Mouse (Mus musculus) CH12.LX (cell line): ENCODE measurements at regions not wholly inside any gene's neighbourhood (a gene's known extent, or its start where the extent isn't known, plus 50 kb on each side); places are given as distances from the start of the nearest gene placed in this dataset.

Source experiments
- DNase-seq: peaks from one replicate; pipeline ENCODE4 v3.0.0-alpha.2; 2013; ENCODE audit errors: extremely low read depth
- H3K27ac ChIP-seq: 2 replicates; pipeline ENCODE4 v1.5.1; 2012; ENCODE audit warnings: low read depth, mild to moderate bottlenecking, control low read depth, moderate library complexity; ENCODE audit not compliant: insufficient read depth
- H3K27me3 ChIP-seq: replicated peaks from 2 replicates; pipeline ENCODE3; 2012; ENCODE audit warnings: inconsistent platforms
- H3K36me3 ChIP-seq, 2 experiments: replicated peaks in 1 of 2; 2 replicates each; pipeline versions ENCODE3 to v1.6.1; 2012; ENCODE audit warnings: inconsistent platforms in 1 of 2, low read length in 1 of 2, mild to moderate bottlenecking in 1 of 2, mixed read lengths in 1 of 2, moderate library complexity in 1 of 2; ENCODE audit not compliant: control insufficient read depth in 1 of 2, insufficient read depth in 1 of 2
- H3K4me1 ChIP-seq, 2 experiments: 2 replicates each; pipeline ENCODE4 v1.6.1; 2012; ENCODE audit warnings: inconsistent platforms in 1 of 2, moderate library complexity in 1 of 2; ENCODE audit not compliant: insufficient read depth in 2 of 2, control insufficient read depth in 1 of 2
- H3K4me2 ChIP-seq: 2 replicates; pipeline ENCODE4 v1.6.1; 2012; ENCODE audit warnings: low read depth, mild to moderate bottlenecking, control low read depth; ENCODE audit not compliant: poor library complexity, insufficient read depth, severe bottlenecking
- H3K4me3 ChIP-seq, 3 experiments: fragments of 150-350 bp in 1 of 3; sonication (generic) in 1 of 3; replicated peaks in 1 of 3; 2 replicates each; pipeline versions ENCODE3 to v1.5.1; 2011 to 2012; ENCODE audit warnings: low read depth in 2 of 3, low read length in 2 of 3, mild to moderate bottlenecking in 2 of 3, moderate library complexity in 2 of 3, control low read depth in 1 of 3, improper control_type of control experiment in 1 of 3, inconsistent platforms in 1 of 3, mixed read lengths in 1 of 3; ENCODE audit not compliant: poor library complexity in 1 of 3
- H3K79me2 ChIP-seq: replicated peaks from 2 replicates; pipeline ENCODE4 v1.6.1; 2012; ENCODE audit warnings: mild to moderate bottlenecking, moderate library complexity; ENCODE audit not compliant: control insufficient read depth, poor library complexity, insufficient read depth, severe bottlenecking; ENCODE audit errors: extremely low read depth
- H3K9ac ChIP-seq: 2 replicates; pipeline ENCODE4 v1.6.1; 2012; ENCODE audit warnings: low read depth, mild to moderate bottlenecking, control low read depth, moderate library complexity; ENCODE audit not compliant: insufficient read depth
- H3K9me3 ChIP-seq: replicated peaks from 2 replicates; pipeline ENCODE3; 2012; ENCODE audit warnings: low read length, inconsistent platforms, mixed read lengths
- ELF1 ChIP-seq: IDR thresholded peaks from 2 replicates; pipeline ENCODE4 v1.6.1; 2014; ENCODE audit warnings: low read depth, mild to moderate bottlenecking, inconsistent platforms, low read length, improper control_type of control experiment
- GABPA ChIP-seq: IDR thresholded peaks from 2 replicates; pipeline ENCODE4 v1.6.1; 2012; ENCODE audit warnings: low read depth, low read length, improper control_type of control experiment, inconsistent platforms; ENCODE audit not compliant: insufficient replicate concordance
- MAX ChIP-seq: IDR thresholded peaks from 2 replicates; pipeline ENCODE4 v1.6.1; 2011; ENCODE audit warnings: low read length, improper control_type of control experiment
- RAD21 ChIP-seq: IDR thresholded peaks from 2 replicates; pipeline ENCODE4 v1.6.1; 2011; ENCODE audit warnings: low read depth, mild to moderate bottlenecking, low read length, improper control_type of control experiment, moderate library complexity
- RCOR1 ChIP-seq: conservative IDR thresholded peaks from 2 replicates; pipeline ENCODE4 v1.6.1; 2012; ENCODE audit warnings: low read depth, mild to moderate bottlenecking, inconsistent platforms, low read length, improper control_type of control experiment
- SMC3 ChIP-seq: IDR thresholded peaks from 2 replicates; pipeline ENCODE4 v1.6.1; 2011; ENCODE audit warnings: low read depth, low read length, improper control_type of control experiment
- TCF12 ChIP-seq: IDR thresholded peaks from 2 replicates; pipeline ENCODE4 v1.6.1; 2014; ENCODE audit warnings: low read depth, mild to moderate bottlenecking, inconsistent platforms, low read length, improper control_type of control experiment
- USF1 ChIP-seq: IDR thresholded peaks from 2 replicates; pipeline ENCODE4 v1.6.1; 2014; ENCODE audit warnings: low read depth, mild to moderate bottlenecking, inconsistent platforms, low read length, improper control_type of control experiment
- ZC3H11A ChIP-seq: IDR thresholded peaks from 2 replicates; pipeline ENCODE4 v1.6.1; 2012; ENCODE audit warnings: low read depth, mild to moderate bottlenecking, inconsistent platforms, low read length, improper control_type of control experiment
- ZKSCAN1 ChIP-seq: IDR thresholded peaks from 2 replicates; pipeline ENCODE4 v1.6.1; 2012; ENCODE audit warnings: low read depth, inconsistent platforms, low read length, improper control_type of control experiment, borderline replicate concordance
- ZNF384 ChIP-seq: IDR thresholded peaks from 2 replicates; pipeline ENCODE4 v1.6.1; 2012; ENCODE audit warnings: low read depth, low read length, improper control_type of control experiment, inconsistent platforms
- dilution Hi-C: fragments of 300-500 bp; cut with MboI; formaldehyde crosslinking; loops from 2 replicates; pipeline ENCODE4 v1.14.3; 2020; ENCODE audit warnings: low sequenced_read_pairs; ENCODE audit not compliant: extremely low pct_unique_long_range_greater_than_20kb, extremely low pct_ligation_motif_present
- in situ Hi-C: fragments of 300-500 bp; cut with MboI; formaldehyde crosslinking; loops from 3 replicates; pipeline ENCODE4 v1.14.3; 2019; ENCODE audit warnings: low sequenced_read_pairs, low pct_ligation_motif_present, low pct_unique_long_range_greater_than_20kb, mixed read lengths

DNA sequence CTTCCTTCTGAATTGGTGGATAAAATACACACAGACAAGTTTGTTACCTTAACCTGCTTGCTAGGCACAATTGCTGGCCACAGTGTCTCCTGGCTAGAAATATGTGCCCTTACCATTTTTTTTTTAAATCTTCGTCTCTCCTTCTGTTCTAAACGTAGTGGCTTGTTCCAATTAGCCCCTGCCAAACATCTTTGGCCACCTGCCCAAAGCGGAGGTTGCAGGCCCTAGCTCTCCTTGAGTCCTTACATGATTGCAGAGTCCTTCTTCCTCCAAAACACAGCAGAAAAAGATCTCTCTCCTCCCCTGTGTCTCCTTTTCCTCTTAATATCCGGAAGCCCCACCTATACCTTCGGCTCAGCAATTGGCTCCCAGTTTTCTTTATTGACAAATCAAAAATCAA, 986.8 kb downstream of the Robo2 start:
- Histone ChIP-seq H3K79me2 (no peaks in the 10 kb centered on the region), H3K4me3 (no peak overlapping the region), H3K27me3 (no peaks in the 10 kb centered on the region), H3K27ac (no peak overlapping the region), H3K4me2 (no peak overlapping the region), H3K9me3 (peaks cover 44% of the 10 kb centered on the region), H3K4me1 (no peaks in the 10 kb centered on the region), H3K9ac (no peak overlapping the region), H3K36me3 (no peaks in the 10 kb centered on the region)
- no peak for DNase-seq
- no peak for TF ChIP-seq RAD21
- no peak for TF ChIP-seq ELF1
- no peak for TF ChIP-seq SMC3
- in situ Hi-C loops = no loop called here
- dilution Hi-C loops = no loop called here

GRCm38 (mm10) chr16:73424311-73424710, 987.3 kb downstream of the Robo2 start:
- no peak overlapping the region for H3K4me2 ChIP-seq
- no peaks in the 10 kb centered on the region for H3K36me3 ChIP-seq
- H3K27ac ChIP-seq = no peak overlapping the region
- H3K4me1 ChIP-seq = no peaks in the 10 kb centered on the region
- H3K9me3 ChIP-seq = peaks cover 43% of the 10 kb centered on the region
- H3K9ac ChIP-seq = no peak overlapping the region
- DNase-seq = no peak
- H3K27me3 ChIP-seq = no peaks in the 10 kb centered on the region
- no peak for TF ChIP-seq USF1
- no peak for TF ChIP-seq RCOR1
- TF ChIP-seq ZKSCAN1 = no peak
- no peak for TF ChIP-seq ZNF384
- TF ChIP-seq MAX = no peak
- TF ChIP-seq ELF1 = no peak
- no peak for TF ChIP-seq ZC3H11A
- in situ Hi-C loops = no loop called here
- no peak overlapping the region for H3K4me3 ChIP-seq
- dilution Hi-C loops = no loop called here
- H3K79me2 ChIP-seq = no peaks in the 10 kb centered on the region

DNA sequence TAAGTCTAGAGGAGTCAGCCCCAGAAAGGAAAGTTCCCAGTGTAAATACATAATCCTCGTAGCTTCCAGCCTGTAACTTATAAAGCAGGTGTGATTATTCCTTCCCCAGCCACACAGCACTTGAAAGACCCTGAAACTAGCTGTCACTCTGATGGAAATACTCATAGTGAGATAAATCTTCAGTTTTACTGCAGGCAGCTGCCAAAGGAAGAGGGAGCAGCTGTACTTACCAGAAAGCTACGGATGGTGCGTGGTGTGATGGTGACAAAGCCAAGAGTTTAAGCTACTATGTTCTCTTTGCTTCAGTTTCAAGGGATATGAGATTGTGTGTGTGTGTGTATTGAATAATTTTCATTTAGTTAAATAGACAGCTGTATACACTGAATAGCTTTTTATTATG, 1007.1 kb downstream of the Robo2 start:
- TF ChIP-seq ZC3H11A (no peak), TCF12 (no peak), GABPA (no peak)
- Histone ChIP-seq H3K27me3 (no peaks in the 10 kb centered on the region), H3K9ac (no peak overlapping the region), H3K4me2 (no peak overlapping the region), H3K4me3 (no peak overlapping the region), H3K4me1 (no peaks in the 10 kb centered on the region), H3K27ac (no peak overlapping the region), H3K9me3 (peaks cover 50% of the 10 kb centered on the region), H3K79me2 (no peaks in the 10 kb centered on the region), H3K36me3 (no peaks in the 10 kb centered on the region)
- in situ Hi-C loops = no loop called here
- dilution Hi-C loops = no loop called here
- no peak for DNase-seq
